8 mouse cellular contexts compared by ENCODE assay signal in genomic region chr13:9846543-9847434, GRCm38 (mm10).
DNase-seq lines count a peak whose midpoint lies in the region; ATAC-seq and TF ChIP-seq lines count a peak whose summit lies in the region.

No protein-coding gene starts in this region.

- peak; percentile 81 for ATAC-seq in kidney, embryonic 14.5 days (ENCODE audit: low FRiP score, low TSS enrichment)
- peak; percentile 79 for ATAC-seq in limb, embryonic 14.5 days (ENCODE audit: low FRiP score, low read depth)
- ATAC-seq in stomach, postnatal 0 days (ENCODE audit: low FRiP score, low TSS enrichment) = peak; percentile 75; the same call in 1 of the 2 replicates

- peak; percentile 53 for DNase-seq in 416B (ENCODE audit: low read depth)
- peak; percentile 48 for DNase-seq in adrenal gland, adult 2 months
- peak; percentile 35 for DNase-seq in embryo, embryonic 11.5 days (ENCODE audit: low read depth, low spot score)
- DNase-seq in heart, embryonic 10.5 days (ENCODE audit: low spot score) = no peak
- DNase-seq in limb, embryonic 14.5 days (ENCODE audit: low spot score) = peak; percentile 74
- DNase-seq in natural killer cell, adult 2 months (ENCODE audit: low spot score in 2 of 2) = peak; percentile 21 to 50
- peak; percentile 45 for DNase-seq in stomach, postnatal 0 days (ENCODE audit: low spot score)

- H3K36me3 ChIP-seq in heart, embryonic 10.5 days = no peaks in the 10 kb centered on the region
- no peaks in the 10 kb centered on the region for H3K36me3 ChIP-seq in kidney, embryonic 14.5 days (ENCODE audit: control insufficient read depth, insufficient read depth, low read length)
- no peaks in the 10 kb centered on the region for H3K36me3 ChIP-seq in limb, embryonic 14.5 days (ENCODE audit: control insufficient read depth, insufficient read depth, low read length)
- H3K36me3 ChIP-seq in stomach, postnatal 0 days (ENCODE audit: control insufficient read depth, insufficient read depth, low read length) = no peaks in the 10 kb centered on the region

- no peak for TF ChIP-seq EP300 in stomach, postnatal 0 days (optimal IDR thresholded peaks at IDR 0.05)

- no peak overlapping the region for H3K9ac ChIP-seq in kidney, embryonic 14.5 days (ENCODE audit: low read depth, low read length)
- H3K9ac ChIP-seq in limb, embryonic 14.5 days (ENCODE audit: low read depth, low read length, severe bottlenecking) = no peak overlapping the region
- H3K9ac ChIP-seq in stomach, postnatal 0 days (ENCODE audit: low read length) = no peak overlapping the region

- H3K9me3 ChIP-seq in heart, embryonic 10.5 days = no peaks in the 10 kb centered on the region
- no peaks in the 10 kb centered on the region for H3K9me3 ChIP-seq in kidney, embryonic 14.5 days (ENCODE audit: control insufficient read depth, low read length)
- H3K9me3 ChIP-seq in limb, embryonic 14.5 days (ENCODE audit: control insufficient read depth, low read length) = no peaks in the 10 kb centered on the region
- no peaks in the 10 kb centered on the region for H3K9me3 ChIP-seq in stomach, postnatal 0 days (ENCODE audit: control insufficient read depth, low read length)

- peak; percentile 100 for TF ChIP-seq CTCF in stomach, postnatal 0 days (IDR thresholded peaks at IDR 0.05; ENCODE audit: low read depth)

- no peak overlapping the region for H3K27ac ChIP-seq in heart, embryonic 10.5 days
- H3K27ac ChIP-seq in kidney, embryonic 14.5 days (ENCODE audit: low read depth, low read length) = no peak overlapping the region
- no peak overlapping the region for H3K27ac ChIP-seq in limb, embryonic 14.5 days (replicated peaks; ENCODE audit: low read depth, low read length)
- H3K27ac ChIP-seq in stomach, postnatal 0 days (replicated peaks) = no peak overlapping the region

- H3K4me3 ChIP-seq in heart, embryonic 10.5 days = 0 out of 2 replicates have a peak overlapping the region, but pooled peaks have one; percentile 13
- H3K4me3 ChIP-seq in kidney, embryonic 14.5 days (ENCODE audit: low read length) = no peak overlapping the region
- H3K4me3 ChIP-seq in limb, embryonic 14.5 days (replicated peaks; ENCODE audit: low read length) = no peak overlapping the region
- 0 out of 2 replicates have a peak overlapping the region, but pooled peaks have one; percentile 12 for H3K4me3 ChIP-seq in stomach, postnatal 0 days (ENCODE audit: low read depth, low read length)

- 0 out of 2 replicates have a peak, but pooled peaks have one; percentile 37 for TF ChIP-seq POLR2A in limb, embryonic 14.5 days (IDR thresholded peaks at IDR 0.05; ENCODE audit: borderline replicate concordance, extremely low read depth, insufficient read depth, insufficient read length)

- H3K27me3 ChIP-seq in heart, embryonic 10.5 days (ENCODE audit: insufficient read depth, poor library complexity, severe bottlenecking) = no peaks in the 10 kb centered on the region
- H3K27me3 ChIP-seq in kidney, embryonic 14.5 days (ENCODE audit: control insufficient read depth, insufficient read depth, low read length) = no peaks in the 10 kb centered on the region
- no peaks in the 10 kb centered on the region for H3K27me3 ChIP-seq in limb, embryonic 14.5 days (ENCODE audit: control insufficient read depth, insufficient read depth, low read length)
- no peaks in the 10 kb centered on the region for H3K27me3 ChIP-seq in stomach, postnatal 0 days (ENCODE audit: control insufficient read depth, insufficient read depth, low read length)

- WGBS in heart, embryonic 10.5 days = 41% methylated on average over 14 of the region's 14 CpGs
- 34% methylated on average over 14 of the region's 14 CpGs for WGBS in kidney, embryonic 14.5 days
- whole genome bisulfite sequencing in limb, embryonic 14.5 days = 35% methylated on average over 14 of the region's 14 CpGs
- WGBS in stomach, postnatal 0 days = 31% methylated on average over 14 of the region's 14 CpGs

- H3K4me1 ChIP-seq in heart, embryonic 10.5 days = no peaks in the 10 kb centered on the region
- H3K4me1 ChIP-seq in kidney, embryonic 14.5 days (ENCODE audit: control insufficient read depth, insufficient read depth, low read length) = no peaks in the 10 kb centered on the region
- H3K4me1 ChIP-seq in limb, embryonic 14.5 days (ENCODE audit: control insufficient read depth, insufficient read depth, low read length) = no peaks in the 10 kb centered on the region
- no peaks in the 10 kb centered on the region for H3K4me1 ChIP-seq in stomach, postnatal 0 days (replicated peaks; ENCODE audit: control insufficient read depth, insufficient read depth)

- H3K4me2 ChIP-seq in kidney, embryonic 14.5 days (replicated peaks; ENCODE audit: low read depth, low read length) = no peak overlapping the region
- H3K4me2 ChIP-seq in limb, embryonic 14.5 days (replicated peaks; ENCODE audit: low read depth, low read length, severe bottlenecking) = no peak overlapping the region
- H3K4me2 ChIP-seq in stomach, postnatal 0 days (replicated peaks; ENCODE audit: low read depth) = no peak overlapping the region

Comparison
In these comparisons a context has a peak if more than half of its experiments do, and no peak if none do; other contexts are left out.
1. H3K4me3 ChIP-seq: peak in heart, embryonic 10.5 days (single experiment) and stomach, postnatal 0 days (single experiment); none in kidney, embryonic 14.5 days (single experiment) and limb, embryonic 14.5 days (single experiment).
2. Peak in every context shown above with its lines, with median percentiles within 50 percentile points of each other: ATAC-seq.